Comparison of ENCODE assay signal across 8 mouse cellular contexts in genomic region chr9:103008079-103008855, GRCm38 (mm10). TPM values are rescaled to one million over a fixed set of nuclear protein-coding genes. Genes with fewer than 3 reads are reported as not detected.
DNase-seq lines count a peak whose midpoint lies in the region; ATAC-seq and TF ChIP-seq lines count a peak whose summit lies in the region.

No protein-coding gene starts in this region.

- H3K36me3 ChIP-seq in midbrain, embryonic 11.5 days (ENCODE audit: control insufficient read depth, insufficient read depth, low read length): no peaks in the 10 kb centered on the region

- H3K4me3 ChIP-seq in left cerebral cortex, adult 2 months: peak overlapping the region; percentile 42
- peak overlapping the region; percentile 12; the same call in 1 of the 2 replicates for H3K4me3 ChIP-seq in cortical plate, adult 2 months (ENCODE audit: insufficient read depth, low read length)
- peak overlapping the region; percentile 34 for H3K4me3 ChIP-seq in midbrain, embryonic 11.5 days (ENCODE audit: low read depth, low read length)

- intact Hi-C loops in left cerebral cortex, adult 2 months (cut with DNase I): no loop called here
- intact Hi-C loops in heart, postnatal 10 days (cut with DNase I): no loop called here

- no peak for TF ChIP-seq POLR2A in cortical plate, adult 2 months (IDR thresholded peaks at IDR 0.05; ENCODE audit: extremely low read depth, insufficient read depth, low read length)

- no peak for TF ChIP-seq CTCF in left cerebral cortex, adult 2 months (IDR thresholded peaks at IDR 0.05)
- no peak for TF ChIP-seq CTCF in cortical plate, adult 2 months (IDR thresholded peaks at IDR 0.05; ENCODE audit: extremely low read depth, insufficient read depth, low read length)

- no peaks in the 10 kb centered on the region for H3K9me3 ChIP-seq in midbrain, embryonic 11.5 days (ENCODE audit: control insufficient read depth, low read length)

- no peak overlapping the region for H3K27ac ChIP-seq in left cerebral cortex, adult 2 months
- no peak overlapping the region for H3K27ac ChIP-seq in cortical plate, adult 2 months (ENCODE audit: insufficient read depth, low read length)
- no peak overlapping the region for H3K27ac ChIP-seq in midbrain, embryonic 11.5 days (ENCODE audit: low read depth, low read length)

- ATAC-seq in midbrain, embryonic 11.5 days (ENCODE audit: low FRiP score): peak; percentile 50
- ATAC-seq in inflammation-experienced regulatory T-cells, adult 6 months: no peak
- ATAC-seq in CD4-positive, CD25-positive, alpha-beta regulatory T cell, adult 4 months: no peak

- WGBS in midbrain, embryonic 11.5 days: 2% methylated on average over 49 of the region's 50 CpGs

- peaks cover 18% of the 10 kb centered on the region for H3K27me3 ChIP-seq in midbrain, embryonic 11.5 days (ENCODE audit: control insufficient read depth, insufficient read depth, low read length)

- no peak for DNase-seq in left cerebral cortex, adult 2 months (ENCODE audit: extremely low spot score in 1 of 2, low spot score in 2 of 2)
- DNase-seq in left cerebral cortex, adult 9 months (ENCODE audit: low spot score in 2 of 2): no peak
- DNase-seq in heart, postnatal 10 days: peak; percentile 29 to 42
- DNase-seq in kidney, postnatal 4 days: peak; percentile 49 to 66
- DNase-seq in midbrain, embryonic 11.5 days (ENCODE audit: low spot score, missing footprints): peak; percentile 94

- H3K9ac ChIP-seq in midbrain, embryonic 11.5 days (ENCODE audit: low read length): peak overlapping the region; percentile 39

- no peaks in the 10 kb centered on the region for H3K4me1 ChIP-seq in cortical plate, adult 2 months (ENCODE audit: control insufficient read depth, insufficient read depth, low read length)
- H3K4me1 ChIP-seq in midbrain, embryonic 11.5 days (ENCODE audit: control insufficient read depth, insufficient read depth, low read length): peaks cover 6% of the 10 kb centered on the region; the same call in 1 of the 2 replicates

- peak overlapping the region; percentile 80 for H3K4me2 ChIP-seq in midbrain, embryonic 11.5 days

RNA-seq across cellular contexts. Expression of gene Slco2a1, which starts 19.8 kb away (rescaled TPM):
- total RNA-seq in left cerebral cortex, adult 2 months (2021): 1 to 10 TPM in 1 of 2 experiments, under 1 TPM in 1; 0.89 to 1.2 TPM
- 0.54 and 0.70 TPM in 2 replicates for polyA plus RNA-seq in cortical plate, adult 2 months (2012; rRNA removed)
- total RNA-seq in heart, postnatal 10 days (2021): 1 to 10 TPM; 8.5 to 10.0 TPM
- 0.31 and 0.54 TPM in 2 replicates for polyA plus RNA-seq in midbrain, embryonic 11.5 days (2014; fragmentation: Nextera tagmentation; extraction: Ambion mirVana)
- under 1 TPM; 0.20 to 0.71 (median 0.26) TPM for polyA plus RNA-seq in inflammation-experienced regulatory T-cells, adult 6 months (2017; shearing (Covaris generic))
- polyA plus RNA-seq in CD4-positive, CD25-positive, alpha-beta regulatory T cell, adult 4 months (2017; shearing (Covaris generic)): under 1 TPM; 0.47 to 0.63 TPM

Comparison
In these comparisons a context has a peak if more than half of its experiments do, and no peak if none do; other contexts are left out.
1. DNase-seq: peak in heart, postnatal 10 days (2 of 2), kidney, postnatal 4 days (2 of 2) and midbrain, embryonic 11.5 days (single experiment); none in left cerebral cortex, adult 2 months (0 of 2) and left cerebral cortex, adult 9 months (0 of 2).
2. Peak in every context shown above with its lines, with median percentiles within 50 percentile points of each other: H3K4me3 ChIP-seq.